Mouse (Mus musculus): Measurements from ENCODE around the gene Ptgs2.

DNA sequence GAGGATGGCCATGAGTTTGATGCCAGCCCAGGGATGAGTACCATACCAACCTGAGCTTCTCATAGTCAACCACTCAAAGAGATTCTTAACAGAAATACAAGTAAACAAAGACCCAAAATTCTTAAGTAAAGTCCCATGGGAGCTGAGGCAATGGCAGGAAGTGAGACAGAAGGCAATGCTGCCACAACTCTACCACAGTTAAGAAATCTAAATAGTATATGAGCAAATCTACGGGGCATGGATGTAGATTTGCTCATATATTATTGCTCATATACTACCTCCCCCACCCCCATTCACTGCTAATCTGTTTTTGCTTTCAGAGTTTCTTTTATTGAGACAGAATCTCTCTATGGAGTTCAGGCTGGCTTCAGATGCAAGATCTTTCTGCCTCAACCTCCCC, 34.1 kb upstream of the Ptgs2 start:
- TF ChIP-seq EP300 (IDR thresholded peaks at IDR 0.05; ENCODE audit: insufficient read depth, low read depth, low read length) (no peak), CTCF (IDR thresholded peaks at IDR 0.05; ENCODE audit: low read depth, low read length) (no peak)

Measured in ES-Bruce4 (cell line).